Mouse (Mus musculus) testis, adult 2 months (tissue): ENCODE results near the gene Lrrc28.

Experiments
- CTCF ChIP-seq: fragments of 200-500 bp; IDR thresholded peaks from 2 replicates; pipeline ENCODE4 v1.5.1; 2012; ENCODE audit warnings: low read depth, mild to moderate bottlenecking, inconsistent platforms, low read length, moderate library complexity; ENCODE audit not compliant: control insufficient read depth, insufficient read depth, insufficient replicate concordance
- POLR2A ChIP-seq: fragments of 200-500 bp; IDR thresholded peaks from 2 replicates; pipeline ENCODE4 v1.6.1; 2012; ENCODE audit warnings: low read depth, mild to moderate bottlenecking, inconsistent platforms, low read length, moderate library complexity; ENCODE audit not compliant: control insufficient read depth

DNA sequence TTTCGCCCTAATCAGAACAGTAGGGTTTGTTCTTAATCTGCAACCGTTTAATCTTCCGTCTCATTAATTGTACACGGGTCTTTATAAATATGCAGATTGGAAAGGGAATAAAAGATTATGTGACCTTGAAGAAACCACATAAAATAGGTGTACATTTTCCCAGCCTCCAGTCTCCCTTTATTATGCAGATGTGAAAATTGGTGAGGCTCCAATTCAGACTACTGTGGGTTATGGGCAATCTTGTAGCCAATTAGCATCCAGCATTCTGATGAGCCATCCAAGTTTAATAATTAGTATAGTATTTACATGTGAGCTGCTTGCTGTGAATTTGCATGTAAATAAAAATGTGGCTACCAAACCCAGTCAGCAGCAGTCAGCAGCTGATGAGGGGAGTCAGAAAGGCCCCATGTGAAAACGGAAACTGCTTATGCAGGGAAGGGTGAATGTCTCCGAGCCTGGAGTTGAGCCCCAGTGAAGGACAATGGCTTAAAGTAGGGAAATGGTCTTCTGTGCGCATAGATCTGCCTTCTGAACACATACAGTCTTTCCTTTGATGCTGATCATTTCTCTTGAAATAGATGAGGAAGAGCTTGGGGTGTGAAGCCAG is 176.2 kb downstream of the Lrrc28 start:
- TF ChIP-seq POLR2A, result no peak
- TF ChIP-seq CTCF, result no peak
